Mouse (Mus musculus): ENCODE measurements around the gene Plk5. TPM values are rescaled to one million over a fixed set of nuclear protein-coding genes. Genes with fewer than 3 reads are reported as not detected.

Gene Plk5
- total and polyA plus RNA-seq, 3 experiments = not detected

DNA sequence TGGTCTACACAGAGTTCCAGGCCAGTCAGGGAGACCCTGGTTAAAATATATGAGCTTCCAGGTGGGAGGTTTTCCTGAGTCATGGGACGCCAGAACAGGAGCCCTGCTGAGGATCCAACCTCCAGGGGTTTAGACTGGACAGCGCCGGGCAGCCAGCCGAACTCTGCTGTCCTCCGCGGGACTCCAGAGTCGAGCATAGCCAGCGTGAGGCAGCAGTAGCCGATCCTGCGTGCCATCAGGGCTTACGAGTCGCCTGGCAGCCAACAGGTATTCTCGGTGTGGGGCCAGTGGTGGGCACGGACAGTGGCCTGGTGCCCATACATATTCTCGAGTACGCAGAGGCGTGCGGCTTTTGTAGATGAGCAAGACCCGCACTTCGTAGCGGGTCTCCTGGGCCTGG lies 15.2 kb upstream of the Plk5 start:
- peaks cover 19% of the 10 kb centered on the region for H3K9me3 ChIP-seq (replicated peaks; ENCODE audit: low read length)
- TF ChIP-seq EP300 (IDR thresholded peaks at IDR 0.05; ENCODE audit: low read length) (no peak), ELF1 (IDR thresholded peaks at IDR 0.05; ENCODE audit: low read depth, low read length) (no peak)
- no peak overlapping the region for H3K4me3 ChIP-seq (replicated peaks in 1 of 3; ENCODE audit: low read depth in 2 of 3, low read length in 2 of 3, poor library complexity in 1 of 3)
- no peaks in the 10 kb centered on the region for H3K79me2 ChIP-seq (replicated peaks; ENCODE audit: control insufficient read depth, extremely low read depth, insufficient read depth, poor library complexity, severe bottlenecking)
- no peak overlapping the region for H3K27ac ChIP-seq (ENCODE audit: insufficient read depth, low read depth)
- dilution Hi-C loops (cut with MboI; ENCODE audit: extremely low pct_ligation_motif_present, extremely low pct_unique_long_range_greater_than_20kb, low sequenced_read_pairs) (no loop called here), in situ Hi-C loops (cut with MboI; ENCODE audit: low pct_ligation_motif_present, low pct_unique_long_range_greater_than_20kb, low sequenced_read_pairs) (no loop called here)
- peaks cover 29% of the 10 kb centered on the region for H3K27me3 ChIP-seq (replicated peaks)
- H3K9ac ChIP-seq (ENCODE audit: insufficient read depth, low read depth) = no peak overlapping the region
- DNase-seq (ENCODE audit: extremely low read depth) = no peak
- H3K4me1 ChIP-seq (ENCODE audit: control insufficient read depth in 1 of 2, insufficient read depth in 2 of 2) = peaks cover 4 to 18% of the 10 kb centered on the region in 2 experiments; a peak in 3 of 4 replicates
- no peak overlapping the region for H3K4me2 ChIP-seq (ENCODE audit: insufficient read depth, low read depth, poor library complexity, severe bottlenecking)
- H3K36me3 ChIP-seq (replicated peaks in 1 of 2; ENCODE audit: control insufficient read depth in 1 of 2, insufficient read depth in 1 of 2, low read length in 1 of 2) = peaks cover 4% of the 10 kb centered on the region in 2 experiments

DNA sequence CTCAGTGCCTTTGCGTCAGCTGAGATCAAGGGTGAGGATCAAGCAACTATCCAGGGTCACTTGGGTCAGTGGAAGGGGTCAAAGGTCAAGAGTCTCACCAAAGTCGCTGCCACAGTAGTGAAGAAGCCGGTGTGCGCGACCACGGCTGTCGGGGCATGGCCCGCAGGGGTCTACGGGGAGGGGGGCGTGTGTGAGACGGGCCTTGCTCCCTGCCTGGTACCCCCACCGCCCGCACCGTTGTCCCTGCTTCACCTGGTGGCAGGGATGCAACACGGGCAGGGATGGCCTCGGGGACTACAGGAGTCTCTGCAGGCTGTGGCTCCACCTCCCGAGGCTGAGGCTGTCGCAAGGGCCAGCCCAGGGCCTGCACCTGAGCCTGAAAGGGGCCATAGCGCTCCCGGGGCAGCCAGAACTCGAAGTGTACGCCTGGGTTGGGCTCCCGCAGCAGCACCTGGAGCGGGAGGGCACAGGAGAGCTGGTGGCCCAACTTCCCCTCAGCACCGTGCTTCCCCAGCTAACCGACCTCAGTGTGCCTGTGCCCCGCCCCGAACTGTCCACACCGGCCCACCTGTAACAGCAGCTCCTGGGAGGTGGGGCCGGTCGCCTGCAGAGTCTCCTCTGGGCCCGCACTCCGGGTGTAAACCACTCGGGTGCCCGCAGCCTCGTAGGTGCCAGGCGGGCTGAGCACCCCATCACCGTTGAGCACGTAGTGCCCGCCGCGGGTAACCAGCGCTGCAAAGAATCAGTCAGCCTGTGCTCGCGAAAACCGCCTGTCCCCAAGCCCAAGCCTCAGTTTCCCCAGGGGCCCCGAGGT lies 14.6 kb upstream of the Plk5 start:
- Histone ChIP-seq H3K4me3 (replicated peaks in 1 of 3; ENCODE audit: low read depth in 2 of 3, low read length in 2 of 3, poor library complexity in 1 of 3) (no peak overlapping the region), H3K27ac (ENCODE audit: insufficient read depth, low read depth) (no peak overlapping the region), H3K79me2 (replicated peaks; ENCODE audit: control insufficient read depth, extremely low read depth, insufficient read depth, poor library complexity, severe bottlenecking) (no peaks in the 10 kb centered on the region), H3K9ac (ENCODE audit: insufficient read depth, low read depth) (no peak overlapping the region), H3K36me3 (replicated peaks in 1 of 2; ENCODE audit: control insufficient read depth in 1 of 2, insufficient read depth in 1 of 2, low read length in 1 of 2) (no peaks in the 10 kb centered on the region), H3K27me3 (replicated peaks) (peaks cover 30% of the 10 kb centered on the region), H3K9me3 (replicated peaks; ENCODE audit: low read length) (peaks cover 19% of the 10 kb centered on the region), H3K4me1 (ENCODE audit: control insufficient read depth in 1 of 2, insufficient read depth in 2 of 2) (peaks cover 0 to 12% of the 10 kb centered on the region in 2 experiments; a peak in 2 of 4 replicates), H3K4me2 (ENCODE audit: insufficient read depth, low read depth, poor library complexity, severe bottlenecking) (no peak overlapping the region)
- DNase-seq (ENCODE audit: extremely low read depth) = no peak
- TF ChIP-seq NRF1 (IDR thresholded peaks at IDR 0.05; ENCODE audit: low read depth, low read length) (no peak), UBTF (IDR thresholded peaks at IDR 0.05; ENCODE audit: low read depth, low read length) (no peak), BHLHE40 (IDR thresholded peaks at IDR 0.05; ENCODE audit: low read depth, low read length) (no peak), ZC3H11A (IDR thresholded peaks at IDR 0.05; ENCODE audit: low read depth, low read length) (no peak), IRF4 (IDR thresholded peaks at IDR 0.05; ENCODE audit: low read depth, low read length) (no peak), POLR2AphosphoS2 (IDR thresholded peaks at IDR 0.05; ENCODE audit: low read depth, low read length) (no peak), JUND (conservative IDR thresholded peaks at IDR 0.05; ENCODE audit: low read depth, low read length) (no peak), ZNF384 (IDR thresholded peaks at IDR 0.05; ENCODE audit: low read depth, low read length) (no peak), HCFC1 (IDR thresholded peaks at IDR 0.05; ENCODE audit: low read depth, low read length) (no peak), ELF1 (IDR thresholded peaks at IDR 0.05; ENCODE audit: low read depth, low read length) (no peak), CTCF (conservative IDR thresholded peaks at IDR 0.05 in 1 of 2, IDR thresholded peaks at IDR 0.05 in 1 of 2; ENCODE audit: low read depth in 2 of 2, low read length in 2 of 2) (no peak), TBP (conservative IDR thresholded peaks at IDR 0.05; ENCODE audit: low read depth, low read length) (no peak), SIN3A (IDR thresholded peaks at IDR 0.05; ENCODE audit: low read length) (no peak), RAD21 (IDR thresholded peaks at IDR 0.05; ENCODE audit: low read depth, low read length) (no peak), MYC (IDR thresholded peaks at IDR 0.05; ENCODE audit: low read depth, low read length) (no peak)
- dilution Hi-C loops (cut with MboI; ENCODE audit: extremely low pct_ligation_motif_present, extremely low pct_unique_long_range_greater_than_20kb, low sequenced_read_pairs) = no loop called here
- in situ Hi-C loops (cut with MboI; ENCODE audit: low pct_ligation_motif_present, low pct_unique_long_range_greater_than_20kb, low sequenced_read_pairs) = no loop called here

All from CH12.LX (cell line).